13 mouse cellular contexts compared by ENCODE assay signal in the genomic region with DNA sequence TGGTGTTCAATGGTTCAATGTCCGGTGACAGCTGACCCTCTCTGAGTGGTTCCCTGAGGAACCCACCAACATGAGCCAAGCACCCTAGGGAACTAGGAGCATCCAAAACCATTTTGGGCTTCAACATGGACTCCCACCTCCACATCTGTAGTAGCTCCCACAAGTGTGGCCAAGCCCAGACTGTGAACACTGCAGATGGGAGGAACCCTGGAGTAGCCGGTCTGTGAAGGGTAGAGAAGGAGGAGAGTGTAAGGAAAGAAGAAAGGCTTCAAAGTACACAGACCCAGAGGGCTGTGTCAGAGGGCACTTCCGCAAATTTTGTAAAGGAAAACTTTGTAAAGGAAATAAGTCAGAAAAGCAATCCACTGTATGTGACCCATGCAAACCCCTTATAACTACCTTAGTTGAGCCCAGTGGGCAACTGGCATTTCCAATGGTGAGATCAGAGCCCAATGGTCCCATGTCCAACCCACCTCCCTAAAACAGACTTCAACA.
"Had no signal": no experiment of that assay in that cellular context is flagged by ENCODE, and none has a peak within 500 bp of the region (broad histone marks: within the 10 kb centered on the region; RNA-seq: fewer than 3 reads in every experiment).

No protein-coding gene starts in this region.

- H3K27me3 ChIP-seq: limb, embryonic 13.5 days; liver, embryonic 15.5 days; midbrain, embryonic 12.5 days had no signal

- H3K36me3 ChIP-seq: liver, embryonic 15.5 days had no signal

- H3K9me3 ChIP-seq: limb, embryonic 13.5 days; liver, embryonic 15.5 days; midbrain, embryonic 12.5 days had no signal

- H3K4me3 ChIP-seq: limb, embryonic 13.5 days; liver, embryonic 15.5 days; midbrain, embryonic 12.5 days had no signal

- DNase-seq: kidney, postnatal 10 days; kidney, postnatal 4 days; left cerebral cortex, postnatal 4 days; lung, embryonic 14.5 days; lung, postnatal 4 days; right cerebral cortex, postnatal 14 days; thymus, postnatal 4 days had no signal

- H3K27ac ChIP-seq: limb, embryonic 13.5 days; liver, embryonic 15.5 days; midbrain, embryonic 12.5 days; stomach, postnatal 0 days had no signal

- H3K4me2 ChIP-seq: limb, embryonic 13.5 days; liver, embryonic 11.5 days; liver, embryonic 15.5 days; lung, embryonic 14.5 days; midbrain, embryonic 12.5 days had no signal

- H3K4me1 ChIP-seq: liver, embryonic 15.5 days; midbrain, embryonic 12.5 days had no signal

- ATAC-seq: midbrain, embryonic 16.5 days had no signal

- H3K9ac ChIP-seq: limb, embryonic 13.5 days; liver, embryonic 15.5 days; lung, embryonic 14.5 days; midbrain, embryonic 12.5 days had no signal
